Mouse (Mus musculus) hindbrain, embryonic 16.5 days (tissue): ENCODE results near the gene Lrch3. TPM values are rescaled to one million over a fixed set of nuclear protein-coding genes. Genes with fewer than 3 reads are reported as not detected.
A peak's percentile ranks its signal among the peaks of the same experiment; 100 is the strongest.

Source experiments
- ATAC-seq: fragments of 200-750 bp; cut with Nextera tagmentation; 2 replicates; pipeline ENCODE4 v1.8.0; 2017; ENCODE audit warnings: moderate TSS enrichment, moderate library complexity
- H3K27ac ChIP-seq: fragments of 300-500 bp; sonication (generic); 2 replicates; pipeline ENCODE4 v1.5.1; 2014; ENCODE audit warnings: low read depth, mild to moderate bottlenecking, control low read depth, low read length, moderate library complexity
- H3K27me3 ChIP-seq: fragments of 300-500 bp; sonication (generic); replicated peaks from 2 replicates; pipeline ENCODE4 v1.6.1; 2014; ENCODE audit warnings: low read length; ENCODE audit not compliant: control insufficient read depth, insufficient read depth
- H3K36me3 ChIP-seq: fragments of 300-500 bp; sonication (generic); 2 replicates; pipeline ENCODE4 v1.6.1; 2014; ENCODE audit warnings: mild to moderate bottlenecking, low read length, moderate library complexity, mixed read lengths; ENCODE audit not compliant: control insufficient read depth, insufficient read depth
- H3K4me1 ChIP-seq: fragments of 300-500 bp; sonication (generic); 2 replicates; pipeline ENCODE4 v1.6.1; 2014; ENCODE audit warnings: low read depth, low read length; ENCODE audit not compliant: control insufficient read depth, insufficient read depth
- H3K4me2 ChIP-seq: fragments of 300-500 bp; sonication (generic); 2 replicates; pipeline ENCODE4 v1.6.1; 2014; ENCODE audit warnings: mild to moderate bottlenecking, low read length, control low read depth, moderate library complexity
- H3K4me3 ChIP-seq: fragments of 300-500 bp; sonication (generic); 2 replicates; pipeline ENCODE4 v1.5.1; 2014; ENCODE audit warnings: mild to moderate bottlenecking, low read length, control low read depth, moderate library complexity
- H3K9ac ChIP-seq: fragments of 300-500 bp; sonication (generic); 2 replicates; pipeline ENCODE4 v1.6.1; 2014; ENCODE audit warnings: low read depth, mild to moderate bottlenecking, control low read depth, low read length, moderate library complexity
- H3K9me3 ChIP-seq: fragments of 300-500 bp; sonication (generic); 2 replicates; pipeline ENCODE4 v1.6.1; 2014; ENCODE audit warnings: mild to moderate bottlenecking, low read length, moderate library complexity; ENCODE audit not compliant: control insufficient read depth
- WGBS: fragments of 180-500 bp; shearing (Covaris S2); extraction: QIAGEN DNeasy Blood & Tissue Kit; methylation state at CpG from one replicate; pipeline ENCODE4 v1.1.7; 2014; 5-methylcytosine and 5-hydroxymethylcytosine counted together
- polyA plus RNA-seq: library from polyadenylated mRNA; unstranded; fragments of >200 nt; fragmentation: Nextera tagmentation; extraction: Ambion mirVana; gene quantifications from 2 replicates; pipeline ENCODE4 v1.2.1, GENCODE M21; 2015

Gene Lrch3
- polyA plus RNA-seq, 1 experiment from 2014 or later: 25.7 TPM

DNA sequence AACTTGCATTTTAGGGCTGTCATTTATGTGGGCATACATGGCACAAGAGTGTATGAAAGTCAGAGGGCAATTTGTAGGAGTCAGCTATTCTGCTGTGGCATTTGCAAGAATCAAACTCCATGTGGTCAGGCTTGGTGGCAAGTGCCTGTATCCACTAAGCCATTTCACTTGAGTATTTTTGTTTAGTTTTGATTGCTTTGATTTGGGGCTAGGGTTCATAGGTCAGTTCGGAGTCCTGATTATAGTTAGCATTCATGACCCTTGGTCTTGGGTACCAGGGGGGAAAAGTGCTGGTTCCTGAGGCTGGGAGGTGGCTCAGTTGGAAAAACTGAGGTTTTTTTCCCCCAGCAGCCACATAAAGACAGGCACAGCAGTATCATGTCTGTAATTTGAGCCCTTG, 145.6 kb downstream of the Lrch3 start:
- WGBS: 97% methylated on average over 1 of the region's 1 CpGs
- Histone ChIP-seq H3K4me3 (no peak overlapping the region), H3K27ac (no peak overlapping the region), H3K9me3 (no peaks in the 10 kb centered on the region), H3K9ac (no peak overlapping the region), H3K36me3 (peaks cover 17% of the 10 kb centered on the region), H3K4me2 (no peak overlapping the region), H3K27me3 (no peaks in the 10 kb centered on the region), H3K4me1 (peaks cover 23% of the 10 kb centered on the region)
- ATAC-seq: no peak

DNA sequence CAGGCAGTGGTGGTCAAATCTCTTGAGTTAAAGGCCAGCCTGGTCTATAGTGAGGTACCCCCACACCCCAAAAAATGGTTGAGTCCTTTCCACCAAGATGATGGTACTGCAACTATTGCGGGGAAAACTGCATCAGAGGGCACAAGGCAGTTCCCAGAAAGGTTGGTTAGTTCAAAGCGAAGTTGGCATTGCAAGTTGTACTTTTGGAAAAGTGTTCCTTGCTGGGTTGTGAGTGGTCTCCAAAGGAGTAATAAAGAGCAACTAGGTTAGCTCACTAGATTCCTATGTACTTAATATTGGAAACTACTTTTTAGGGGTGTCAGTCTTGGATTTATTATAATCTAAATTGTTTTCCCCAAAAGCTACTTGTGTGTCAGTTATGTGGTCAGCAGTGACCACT, 147.0 kb downstream of the Lrch3 start:
- H3K4me1 ChIP-seq: peaks cover 20% of the 10 kb centered on the region
- no peaks in the 10 kb centered on the region for H3K9me3 ChIP-seq
- no peak overlapping the region for H3K9ac ChIP-seq
- H3K27me3 ChIP-seq: no peaks in the 10 kb centered on the region
- no peak overlapping the region for H3K4me2 ChIP-seq
- 80% methylated on average over 2 of the region's 2 CpGs for WGBS
- H3K36me3 ChIP-seq: peaks cover 17% of the 10 kb centered on the region
- no peak overlapping the region for H3K4me3 ChIP-seq
- no peak overlapping the region for H3K27ac ChIP-seq
- no peak for ATAC-seq

DNA sequence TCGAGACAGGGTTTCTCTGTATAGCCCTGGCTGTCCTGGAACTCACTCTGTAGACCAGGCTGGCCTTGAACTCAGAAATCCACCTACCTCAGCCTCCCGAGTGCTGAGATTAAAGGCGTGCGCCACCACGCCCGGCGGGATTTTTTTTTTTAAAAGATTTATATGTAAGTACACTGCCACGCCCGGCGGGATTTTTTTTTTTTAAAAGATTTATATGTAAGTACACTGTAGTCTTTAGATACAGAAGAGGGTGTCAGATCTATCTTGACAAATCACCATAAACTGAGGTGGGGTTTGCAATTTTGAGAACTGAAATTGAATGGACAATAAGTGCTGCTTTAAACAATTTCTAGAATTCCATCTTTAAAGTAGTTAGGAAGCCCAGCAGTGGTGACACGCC, 147.5 kb downstream of the Lrch3 start:
- 57% methylated on average over 11 of the region's 11 CpGs for WGBS
- Histone ChIP-seq H3K9ac (no peak overlapping the region), H3K4me2 (peak overlapping the region; percentile 69), H3K9me3 (no peaks in the 10 kb centered on the region), H3K36me3 (peaks cover 17% of the 10 kb centered on the region), H3K4me1 (peaks cover 20% of the 10 kb centered on the region), H3K27me3 (no peaks in the 10 kb centered on the region), H3K4me3 (no peak overlapping the region), H3K27ac (no peak overlapping the region)
- no peak for ATAC-seq

DNA sequence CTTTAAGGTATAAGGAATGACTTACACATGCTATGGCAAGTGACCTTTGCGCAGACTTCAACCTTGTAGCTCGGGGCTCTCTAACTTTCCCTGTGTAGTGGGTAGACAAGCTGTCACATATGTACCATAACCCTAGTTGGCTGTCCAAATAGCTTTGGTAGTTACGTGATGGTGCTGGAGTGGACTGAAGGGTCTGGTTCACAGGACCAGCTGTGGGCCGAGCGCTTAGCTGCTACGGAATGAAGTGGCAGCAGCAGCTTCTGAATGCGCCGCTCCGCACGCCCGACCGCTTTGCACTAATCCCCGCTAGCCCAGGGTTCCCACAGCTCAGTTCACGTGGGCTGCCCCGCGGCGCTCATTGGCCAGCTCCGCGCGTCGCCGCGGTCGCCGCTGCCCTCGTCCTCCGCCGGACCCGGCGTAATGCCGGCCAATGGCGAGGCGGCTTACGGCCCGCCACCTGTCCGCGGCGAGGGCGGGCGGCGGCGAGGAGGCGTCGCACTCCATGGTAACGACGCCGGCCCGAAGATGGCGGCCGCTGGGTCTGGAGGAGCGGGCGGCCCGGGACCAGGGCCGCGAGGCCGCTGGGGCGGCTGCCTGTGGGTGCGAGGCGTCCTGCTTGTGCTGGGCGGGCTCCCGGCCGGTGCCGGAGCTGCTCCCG, 148.3 kb downstream of the Lrch3 start, which contains the start of gene Lmln:
Gene Lmln (plus strand): TSS at position 498 of the 658 bp plus-strand sequence.
- Histone ChIP-seq H3K9me3 (no peaks in the 10 kb centered on the region), H3K9ac (peak within 1 kb of the TSS; percentile 85), H3K36me3 (peaks cover 17% of the 10 kb centered on the region), H3K27ac (peak within 1 kb of the TSS; percentile 82), H3K4me2 (peak within 1 kb of the TSS; percentile 69), H3K27me3 (no peaks in the 10 kb centered on the region), H3K4me1 (peaks cover 20% of the 10 kb centered on the region), H3K4me3 (peak within 1 kb of the TSS; percentile 77)
- WGBS: under 1% methylated on average over 54 of the region's 64 CpGs
- peak; percentile 99 for ATAC-seq

DNA sequence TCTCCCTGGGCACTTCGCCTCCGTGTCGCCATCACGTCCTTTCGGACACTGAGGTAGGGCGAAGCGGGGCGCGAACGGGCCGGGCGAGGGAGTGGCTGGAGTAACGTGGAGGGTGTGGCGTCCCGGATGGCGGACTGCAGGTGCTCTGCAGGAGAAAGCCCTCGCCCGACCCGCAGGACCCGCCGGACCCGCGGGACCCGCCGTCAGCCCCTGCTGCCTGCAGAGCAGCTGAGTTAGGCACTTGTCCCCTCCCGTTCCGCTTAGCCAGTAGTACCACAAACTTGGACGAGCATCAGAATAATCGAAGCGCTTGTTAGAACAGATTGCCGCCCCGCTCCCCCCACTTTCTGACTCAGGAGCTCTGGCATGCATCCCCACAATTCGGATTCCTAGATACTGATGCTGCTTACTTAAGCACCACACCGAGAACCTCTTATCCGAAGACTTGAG, 148.8 kb downstream of the Lrch3 start:
- Histone ChIP-seq H3K36me3 (peaks cover 17% of the 10 kb centered on the region), H3K27ac (peak overlapping the region; percentile 82), H3K27me3 (no peaks in the 10 kb centered on the region), H3K9ac (peak overlapping the region; percentile 85), H3K4me2 (peak overlapping the region; percentile 69), H3K4me1 (peaks cover 16% of the 10 kb centered on the region), H3K9me3 (no peaks in the 10 kb centered on the region), H3K4me3 (peak overlapping the region; percentile 77)
- no peak for ATAC-seq
- WGBS: under 1% methylated on average over 31 of the region's 35 CpGs

DNA sequence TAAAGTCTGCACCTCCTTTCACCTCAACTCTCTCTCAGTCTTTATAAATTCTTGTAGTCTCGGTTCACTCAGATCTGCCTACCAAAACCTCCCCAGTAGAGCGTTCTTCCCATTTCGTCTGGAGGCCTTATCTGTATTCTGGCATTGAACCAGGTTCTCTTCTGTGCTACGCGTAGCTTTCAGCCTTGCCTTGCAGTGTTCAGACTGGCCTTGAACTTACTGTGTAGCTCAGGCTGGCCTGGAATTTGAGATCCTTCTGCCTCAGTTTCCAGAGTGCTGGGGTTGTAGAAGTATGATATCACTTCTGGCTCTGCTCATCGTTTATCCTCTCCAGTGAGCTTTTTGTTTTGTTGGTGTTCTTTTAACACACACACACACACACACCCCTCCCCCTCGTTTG, 149.4 kb downstream of the Lrch3 start:
- Histone ChIP-seq H3K27me3 (no peaks in the 10 kb centered on the region), H3K4me3 (peak overlapping the region; percentile 77), H3K4me2 (peak overlapping the region; percentile 69), H3K9me3 (no peaks in the 10 kb centered on the region), H3K27ac (no peak overlapping the region), H3K36me3 (peaks cover 16% of the 10 kb centered on the region), H3K4me1 (peaks cover 11% of the 10 kb centered on the region), H3K9ac (peak overlapping the region; percentile 85; the same call in 1 of the 2 replicates)
- WGBS: 14% methylated on average over 7 of the region's 7 CpGs
- ATAC-seq: no peak

DNA sequence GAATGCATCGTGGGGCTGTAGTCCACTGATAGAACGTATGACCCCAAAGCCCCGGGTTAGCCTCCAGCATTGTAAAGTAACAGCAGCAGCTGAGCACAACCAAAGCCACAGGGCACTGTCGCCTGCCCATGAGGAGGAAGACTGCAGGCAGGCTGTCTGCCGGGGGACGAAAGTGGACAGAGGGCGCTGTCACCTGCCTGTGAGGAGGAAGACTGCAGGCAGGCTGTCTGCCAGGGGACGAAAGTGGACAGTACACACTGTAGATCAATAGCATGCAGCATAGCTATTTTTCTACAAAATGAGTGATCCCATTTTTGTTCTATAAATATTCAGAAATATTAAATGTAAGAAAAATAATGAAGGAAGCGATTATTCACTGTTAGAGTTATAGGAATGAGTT, 150.7 kb downstream of the Lrch3 start:
- Histone ChIP-seq H3K9ac (no peak overlapping the region), H3K9me3 (no peaks in the 10 kb centered on the region), H3K27me3 (no peaks in the 10 kb centered on the region), H3K36me3 (peaks cover 5% of the 10 kb centered on the region), H3K27ac (no peak overlapping the region), H3K4me1 (peaks cover 10% of the 10 kb centered on the region), H3K4me3 (no peak overlapping the region), H3K4me2 (no peak overlapping the region)
- no peak for ATAC-seq
- 64% methylated on average over 9 of the region's 9 CpGs for WGBS

Other genes starting within 250 kb of the Lrch3 start
- gene Muc4, start 178.2 kb upstream of the Lrch3 start, polyA plus RNA-seq: not detected in 2 replicates
- not detected in 2 replicates for gene Muc20, start 116.7 kb upstream of the Lrch3 start, polyA plus RNA-seq
- not detected in 2 replicates for gene Smbd1, start 103.6 kb upstream of the Lrch3 start, polyA plus RNA-seq
- 103 and 104 TPM in 2 replicates for gene Fyttd1, start 36.6 kb upstream of the Lrch3 start, polyA plus RNA-seq
- gene Rubcn, start 36.3 kb upstream of the Lrch3 start, polyA plus RNA-seq: 35.3 and 42.6 TPM in 2 replicates
- gene Iqcg, start 142.1 kb downstream of the Lrch3 start, polyA plus RNA-seq: 7.5 and 7.9 TPM in 2 replicates
- gene Rpl35a, start 142.4 kb downstream of the Lrch3 start, polyA plus RNA-seq: 370 and 392 TPM in 2 replicates
- gene Lmln, start 148.4 kb downstream of the Lrch3 start, polyA plus RNA-seq: 3.2 and 4.1 TPM in 2 replicates